In genomic region chr16:8523480-8524144, GRCm38 (mm10) we compare ENCODE assay signal across 9 mouse cellular contexts. TPM values are rescaled to one million over a fixed set of nuclear protein-coding genes. Genes with fewer than 3 reads are reported as not detected.
A peak's percentile ranks its signal among the peaks of the same experiment; 100 is the strongest.
DNase-seq lines count a peak whose midpoint lies in the region; ATAC-seq and TF ChIP-seq lines count a peak whose summit lies in the region.
"Had no signal": no experiment of that assay in that cellular context is flagged by ENCODE, and none has a peak within 500 bp of the region (broad histone marks: within the 10 kb centered on the region; RNA-seq: fewer than 3 reads in every experiment).

No protein-coding gene starts in this region.

- peaks cover 5% of the 10 kb centered on the region; the same call in 1 of the 2 replicates for H3K27me3 ChIP-seq in E14TG2a.4 (ENCODE audit: insufficient read depth, low read length)
- no peaks in the 10 kb centered on the region for H3K27me3 ChIP-seq in intestine, embryonic 15.5 days (replicated peaks)
- H3K27me3 ChIP-seq in midbrain, postnatal 0 days (ENCODE audit: insufficient read depth, low read length) = no peaks in the 10 kb centered on the region

- 34% methylated on average over 11 of the region's 11 CpGs for WGBS in intestine, embryonic 15.5 days
- 22% methylated on average over 11 of the region's 11 CpGs for WGBS in midbrain, postnatal 0 days

- intact Hi-C loops in left cerebral cortex, postnatal 14 days (cut with DNase I) = no loop called here

- H3K4me2 ChIP-seq in intestine, embryonic 15.5 days (replicated peaks) = no peak overlapping the region; the same call in 1 of the 2 replicates
- peak overlapping the region; percentile 1; the same call in 1 of the 2 replicates for H3K4me2 ChIP-seq in midbrain, postnatal 0 days (ENCODE audit: low read depth, low read length, poor library complexity, severe bottlenecking)

- H3K36me3 ChIP-seq in E14TG2a.4 (ENCODE audit: insufficient read depth, low read length) = no peaks in the 10 kb centered on the region
- H3K36me3 ChIP-seq in intestine, embryonic 15.5 days = no peaks in the 10 kb centered on the region
- no peaks in the 10 kb centered on the region for H3K36me3 ChIP-seq in midbrain, postnatal 0 days (ENCODE audit: insufficient read depth, low read length)

- peak overlapping the region; percentile 51 for H3K4me3 ChIP-seq in E14TG2a.4 (replicated peaks; ENCODE audit: low read length)
- H3K4me3 ChIP-seq in intestine, embryonic 15.5 days (replicated peaks) = no peak overlapping the region
- no peak overlapping the region for H3K4me3 ChIP-seq in midbrain, postnatal 0 days (ENCODE audit: low read depth, low read length)
- H3K4me3 ChIP-seq: layer of hippocampus, adult 2 months had no signal

- peaks cover 47% of the 10 kb centered on the region for H3K4me1 ChIP-seq in E14TG2a.4 (replicated peaks; ENCODE audit: low read depth, low read length)
- H3K4me1 ChIP-seq in intestine, embryonic 15.5 days (replicated peaks) = peaks cover 29% of the 10 kb centered on the region
- peaks cover 7% of the 10 kb centered on the region; the same call in 1 of the 2 replicates for H3K4me1 ChIP-seq in midbrain, postnatal 0 days (ENCODE audit: insufficient read depth, low read length)

- peak overlapping the region; percentile 10; the same call in 1 of the 2 replicates for H3K9ac ChIP-seq in intestine, embryonic 15.5 days
- H3K9ac ChIP-seq in midbrain, postnatal 0 days (replicated peaks; ENCODE audit: low read length, poor library complexity, severe bottlenecking) = no peak overlapping the region

- TF ChIP-seq CTCF in E14TG2a.4 (conservative IDR thresholded peaks at IDR 0.05; ENCODE audit: low read length) = no peak
- no peak for TF ChIP-seq CTCF in midbrain, postnatal 0 days (IDR thresholded peaks at IDR 0.05)

- peak; percentile 59 for DNase-seq in cerebellum, adult 11-12 months
- peak; percentile 26 to 50 for DNase-seq in frontal cortex, adult 2 months (ENCODE audit: extremely low spot score in 1 of 2, low spot score in 1 of 2)
- peak; percentile 61 to 80 for DNase-seq in left cerebral cortex, postnatal 14 days (ENCODE audit: low spot score in 2 of 2)
- DNase-seq in midbrain, postnatal 0 days (ENCODE audit: low spot score) = peak; percentile 89
- no peak for DNase-seq in thymus, postnatal 14 days

- H3K27ac ChIP-seq in intestine, embryonic 15.5 days = peak overlapping the region; percentile 67
- H3K27ac ChIP-seq in midbrain, postnatal 0 days (ENCODE audit: low read depth, low read length) = peak overlapping the region; percentile 68
- H3K27ac ChIP-seq: layer of hippocampus, adult 2 months had no signal

- H3K9me3 ChIP-seq in E14TG2a.4 (ENCODE audit: low read length) = no peaks in the 10 kb centered on the region
- H3K9me3 ChIP-seq in intestine, embryonic 15.5 days = no peaks in the 10 kb centered on the region
- no peaks in the 10 kb centered on the region for H3K9me3 ChIP-seq in midbrain, postnatal 0 days (ENCODE audit: low read length)

- ATAC-seq in intestine, embryonic 15.5 days = peak; percentile 31; the same call in 1 of the 2 replicates
- peak; percentile 87; the same call in 1 of the 2 replicates for ATAC-seq in midbrain, postnatal 0 days (ENCODE audit: low FRiP score)
- ATAC-seq in activated CD4-positive, CD25-positive, alpha-beta regulatory T cell, adult 4 months = no peak

RNA-seq across cellular contexts. Expression of gene Abat, which starts 10.4 kb away (rescaled TPM):
- polyA plus RNA-seq in frontal cortex, adult 2 months (2012; rRNA removed) = 198 and 208 TPM in 2 replicates
- polyA plus RNA-seq in intestine, embryonic 15.5 days (2015; fragmentation: Nextera tagmentation; extraction: Ambion mirVana) = 72.4 and 74.1 TPM in 2 replicates
- 100 to 1,000 TPM; 171 to 179 TPM for total RNA-seq in left cerebral cortex, postnatal 14 days (2021)
- total RNA-seq in midbrain, postnatal 0 days (2014; rRNA removed) = 117 and 137 TPM in 2 replicates
- polyA plus RNA-seq in midbrain, postnatal 0 days (2015; fragmentation: Nextera tagmentation; extraction: Ambion mirVana) = 89.4 and 92.7 TPM in 2 replicates
- 1 to 10 TPM; 1.3 TPM for polyA plus RNA-seq in activated CD4-positive, CD25-positive, alpha-beta regulatory T cell, adult 4 months (2017; shearing (Covaris generic))

RNA-seq across cellular contexts. Expression of gene Mettl22, which starts 53.0 kb away (rescaled TPM):
- polyA plus RNA-seq in frontal cortex, adult 2 months (2012; rRNA removed) = 67.8 and 74.2 TPM in 2 replicates
- polyA plus RNA-seq in intestine, embryonic 15.5 days (2015; fragmentation: Nextera tagmentation; extraction: Ambion mirVana) = 14.2 and 16.8 TPM in 2 replicates
- 10 to 100 TPM; 29.5 to 30.5 TPM for total RNA-seq in left cerebral cortex, postnatal 14 days (2021)
- 37.4 and 61.9 TPM in 2 replicates for total RNA-seq in midbrain, postnatal 0 days (2014; rRNA removed)
- polyA plus RNA-seq in midbrain, postnatal 0 days (2015; fragmentation: Nextera tagmentation; extraction: Ambion mirVana) = 80.0 and 88.7 TPM in 2 replicates
- 10 to 100 TPM; 16.4 to 32.0 TPM for polyA plus RNA-seq in activated CD4-positive, CD25-positive, alpha-beta regulatory T cell, adult 4 months (2017; shearing (Covaris generic))

Comparison
In these comparisons a context has a peak if more than half of its experiments do, and no peak if none do; other contexts are left out.
1. RNA of gene Abat, which starts 10.4 kb away (polyA plus RNA-seq): 198 to 208 TPM in frontal cortex, adult 2 months, 89.4 to 92.7 TPM in midbrain, postnatal 0 days and 72.4 to 74.1 TPM in intestine, embryonic 15.5 days; 1.3 TPM in activated CD4-positive, CD25-positive, alpha-beta regulatory T cell, adult 4 months; every median in the first group is over 10 times any median in the second.